Comparison of ENCODE assay signal across 24 mouse cellular contexts in the genomic region with DNA sequence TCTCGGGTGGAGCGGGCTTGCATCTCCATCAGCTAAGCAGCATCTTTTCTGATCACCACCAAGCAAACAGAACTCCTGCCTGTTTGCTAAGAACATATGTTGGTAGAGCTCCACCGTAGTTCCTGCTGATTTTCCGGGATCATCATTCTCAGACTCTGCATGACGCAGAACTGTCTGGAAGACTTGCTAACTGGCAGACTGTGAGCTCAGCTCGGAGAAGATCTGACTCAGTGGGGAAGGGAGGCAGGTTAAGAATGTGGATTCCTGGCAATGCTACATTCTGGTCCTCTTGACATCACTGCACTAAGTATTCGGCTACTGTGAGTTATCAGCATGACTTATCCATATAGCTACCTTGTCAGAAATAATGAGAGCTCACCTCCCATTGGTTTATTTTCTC. TPM values are rescaled to one million over a fixed set of nuclear protein-coding genes. Genes with fewer than 3 reads are reported as not detected.
DNase-seq lines count a peak whose midpoint lies in the region; TF ChIP-seq lines count a peak whose summit lies in the region.
"Had no signal": no experiment of that assay in that cellular context is flagged by ENCODE, and none has a peak within 500 bp of the region (broad histone marks: within the 10 kb centered on the region; RNA-seq: fewer than 3 reads in every experiment).

No protein-coding gene starts in this region.

- TF ChIP-seq POLR2A in cerebellum, adult 2 months (IDR thresholded peaks at IDR 0.05; ENCODE audit: borderline replicate concordance, insufficient read depth, low read length): no peak

- H3K27ac ChIP-seq in cerebellum, adult 2 months (ENCODE audit: insufficient read depth, low read length): no peak overlapping the region
- H3K27ac ChIP-seq: embryonic facial prominence, embryonic 12.5 days; hindbrain, embryonic 13.5 days; limb, embryonic 13.5 days; liver, embryonic 13.5 days; macrophage; midbrain, embryonic 12.5 days; neural tube, embryonic 13.5 days had no signal

- WGBS in cerebellum, adult 2 months: 15% methylated on average over 7 of the region's 7 CpGs

- peak; percentile 16 to 50 for DNase-seq in cerebellum, adult 2 months
- DNase-seq in cerebellum, adult 11 months: no peak
- DNase-seq in layer of hippocampus, adult 9-11 months: peak; percentile 6
- no peak for DNase-seq in layer of hippocampus, postnatal 36 days
- peak; percentile 13 for DNase-seq in cerebellum, adult 9-10 months
- DNase-seq in mesoderm, embryonic 11.5 days (ENCODE audit: low read depth, low spot score): peak; percentile 20
- DNase-seq in gastrocnemius, adult 18-20 months (ENCODE audit: low spot score): no peak
- DNase-seq in thymus, postnatal 14 days: no peak
- DNase-seq: adrenal gland, postnatal 36 days; heart, postnatal 10 days; kidney, adult 9 months; kidney, postnatal 36 days; liver, embryonic 13.5 days; lung, embryonic 14.5 days; spleen, adult 18-20 months; thymus, adult 18-20 months had no signal

- no peak overlapping the region for H3K4me3 ChIP-seq in cerebellum, adult 2 months (replicated peaks; ENCODE audit: insufficient read depth, low read depth, low read length)
- H3K4me3 ChIP-seq: embryonic facial prominence, embryonic 12.5 days; hindbrain, embryonic 13.5 days; limb, embryonic 13.5 days; liver, embryonic 13.5 days; midbrain, embryonic 12.5 days; neural tube, embryonic 13.5 days had no signal

- no peaks in the 10 kb centered on the region for H3K27me3 ChIP-seq in cerebellum, adult 2 months (ENCODE audit: control insufficient read depth, insufficient read depth, low read length)
- H3K27me3 ChIP-seq: CH12.LX; embryonic facial prominence, embryonic 12.5 days; hindbrain, embryonic 13.5 days; limb, embryonic 13.5 days; liver, embryonic 13.5 days; midbrain, embryonic 12.5 days; neural tube, embryonic 13.5 days had no signal

- 0 out of 2 replicates have a peak, but pooled peaks cover 4% of the 10 kb centered on the region for H3K4me1 ChIP-seq in cerebellum, adult 2 months (ENCODE audit: control insufficient read depth, insufficient read depth, low read length)

- TF ChIP-seq CTCF in cerebellum, adult 2 months (IDR thresholded peaks at IDR 0.05; ENCODE audit: borderline replicate concordance, insufficient read depth, low read depth, low read length): no peak

RNA-seq across cellular contexts. Expression of a gene that starts 44.7 kb away (rescaled TPM):
- polyA plus RNA-seq in cerebellum, adult 2 months (2012; rRNA removed): 1.1 and 1.3 TPM in 2 replicates
- total RNA-seq in layer of hippocampus, postnatal 36 days (2021): 1 to 10 TPM; 1.7 to 2.1 TPM
- total RNA-seq in gastrocnemius, adult 18-20 months (2021): 10 to 100 TPM; 20.8 to 26.4 TPM
- total RNA-seq: MEL had no signal

Comparison
In these comparisons a context has a peak if more than half of its experiments do, and no peak if none do; other contexts are left out.
1. DNase-seq: peak in cerebellum, adult 2 months (2 of 2), layer of hippocampus, adult 9-11 months (single experiment), cerebellum, adult 9-10 months (single experiment) and mesoderm, embryonic 11.5 days (single experiment); none in cerebellum, adult 11 months (single experiment), layer of hippocampus, postnatal 36 days (0 of 2), gastrocnemius, adult 18-20 months (single experiment) and thymus, postnatal 14 days (single experiment).
2. RNA of a gene that starts 44.7 kb away (total RNA-seq): 20.8 to 26.4 TPM in gastrocnemius, adult 18-20 months; 1.7 to 2.1 TPM in layer of hippocampus, postnatal 36 days; every median in the first group is over 4 times any median in the second.